ENCODE assay signal across 1 mouse cellular context in the genomic region with DNA sequence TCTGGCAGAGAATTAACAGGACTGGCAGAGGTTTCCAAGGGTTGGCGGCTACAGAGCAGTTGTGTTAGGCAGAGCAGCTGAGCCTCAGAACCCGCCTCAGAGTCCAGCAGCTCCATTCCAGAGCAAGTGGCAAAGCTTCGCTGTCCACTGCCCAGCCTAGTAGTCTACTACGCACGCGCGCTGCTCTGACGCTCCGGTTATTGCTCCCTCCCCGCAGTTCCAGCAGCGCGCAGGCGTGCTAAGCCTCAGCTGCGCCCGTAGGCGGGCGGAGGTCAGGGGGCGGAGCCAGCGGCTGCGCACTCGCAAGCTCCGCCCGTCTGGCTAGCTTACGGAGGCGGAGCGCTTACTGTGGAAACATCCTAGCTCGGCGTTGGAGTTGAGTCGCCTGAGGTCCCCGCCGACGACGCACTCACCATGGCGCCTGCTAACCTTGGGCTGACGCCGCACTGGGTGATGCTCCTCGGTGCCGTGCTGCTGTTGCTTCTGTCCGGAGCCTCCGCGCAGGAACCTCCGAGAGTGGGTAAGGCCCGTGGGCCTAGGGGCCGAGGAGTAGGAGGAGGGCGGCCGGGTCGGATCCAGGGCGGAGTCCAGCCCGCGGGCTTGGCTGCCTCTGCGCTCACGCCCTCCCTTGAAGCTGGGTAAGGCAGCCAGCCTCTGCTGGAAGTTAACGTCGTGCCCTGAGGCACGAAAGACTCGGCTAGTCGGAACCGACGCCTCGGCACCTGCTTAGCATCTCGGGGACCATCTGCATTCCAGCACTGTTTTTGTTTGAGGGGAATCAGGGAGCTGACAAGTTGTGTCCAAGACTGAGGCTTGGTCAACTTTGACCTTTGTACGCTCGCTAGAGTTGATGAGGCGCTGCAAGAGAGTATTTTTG.
A peak's percentile ranks its signal among the peaks of the same experiment; 100 is the strongest.
TF ChIP-seq lines count a peak whose summit lies in the region.

Gene Pttg1ip, plus strand, starts transcription at position 313 of the 877 bp plus-strand sequence.

TF ChIP-seq in CH12.LX, 34 proteins besides CTCF, POLR2A, EP300 and RAD21 (continued from another document):
- TF ChIP-seq RCOR1 (conservative IDR thresholded peaks at IDR 0.05; ENCODE audit: low read depth, low read length) (no peak), JUN (IDR thresholded peaks at IDR 0.05; ENCODE audit: insufficient read depth, low read depth, low read length) (no peak), USF1 (IDR thresholded peaks at IDR 0.05; ENCODE audit: low read depth, low read length) (no peak), MAX (IDR thresholded peaks at IDR 0.05; ENCODE audit: low read length) (no peak), MAFK (IDR thresholded peaks at IDR 0.05; ENCODE audit: insufficient replicate concordance, low read length) (no peak), UBTF (IDR thresholded peaks at IDR 0.05; ENCODE audit: low read depth, low read length) (peak; percentile 66; the same call in 1 of the 2 replicates), ZNF384 (IDR thresholded peaks at IDR 0.05; ENCODE audit: low read depth, low read length) (no peak), MAZ (IDR thresholded peaks at IDR 0.05; ENCODE audit: low read depth, low read length) (peak; percentile 68; the same call in 1 of the 2 replicates), ZKSCAN1 (IDR thresholded peaks at IDR 0.05; ENCODE audit: borderline replicate concordance, low read depth, low read length) (no peak), USF2 (conservative IDR thresholded peaks at IDR 0.05; ENCODE audit: low read depth, low read length) (no peak), POLR2AphosphoS2 (IDR thresholded peaks at IDR 0.05; ENCODE audit: low read depth, low read length) (no peak), E2F4 (IDR thresholded peaks at IDR 0.05; ENCODE audit: insufficient replicate concordance, low read depth, low read length) (no peak), ETS1 (conservative IDR thresholded peaks at IDR 0.05; ENCODE audit: low read depth, low read length) (no peak), JUND (conservative IDR thresholded peaks at IDR 0.05; ENCODE audit: low read depth, low read length) (no peak), ZMIZ1 (IDR thresholded peaks at IDR 0.05; ENCODE audit: low read depth, low read length) (peak; percentile 80; the same call in 1 of the 2 replicates), CHD1 (IDR thresholded peaks at IDR 0.05; ENCODE audit: low read depth, low read length) (no peak), BHLHE40 (IDR thresholded peaks at IDR 0.05; ENCODE audit: low read depth, low read length) (no peak), ZC3H11A (IDR thresholded peaks at IDR 0.05; ENCODE audit: low read depth, low read length) (no peak), MYC (IDR thresholded peaks at IDR 0.05; ENCODE audit: low read depth, low read length) (no peak), PAX5 (IDR thresholded peaks at IDR 0.05; ENCODE audit: low read length) (no peak), MEF2A (IDR thresholded peaks at IDR 0.05; ENCODE audit: borderline replicate concordance, low read depth, low read length) (no peak; the same call in 1 of the 2 replicates), CHD2 (IDR thresholded peaks at IDR 0.05; ENCODE audit: low read length) (no peak)
TF ChIP-seq in CH12.LX: peak in this region for 10.
